Mouse (Mus musculus) E14TG2a.4 (cell line): Measurements from ENCODE around the gene Arid2.

ENCODE experiments used
- CTCF ChIP-seq: conservative IDR thresholded peaks from 2 replicates; pipeline ENCODE4 v1.5.1; 2014; ENCODE audit warnings: low read length
- NANOG ChIP-seq: IDR thresholded peaks from 2 replicates; pipeline ENCODE4 v1.6.1; 2014; ENCODE audit warnings: borderline replicate concordance, low read length, mixed read lengths
- POU5F1 ChIP-seq: IDR thresholded peaks from 2 replicates; pipeline ENCODE4 v1.6.1; 2014; ENCODE audit warnings: low read length, borderline replicate concordance

DNA sequence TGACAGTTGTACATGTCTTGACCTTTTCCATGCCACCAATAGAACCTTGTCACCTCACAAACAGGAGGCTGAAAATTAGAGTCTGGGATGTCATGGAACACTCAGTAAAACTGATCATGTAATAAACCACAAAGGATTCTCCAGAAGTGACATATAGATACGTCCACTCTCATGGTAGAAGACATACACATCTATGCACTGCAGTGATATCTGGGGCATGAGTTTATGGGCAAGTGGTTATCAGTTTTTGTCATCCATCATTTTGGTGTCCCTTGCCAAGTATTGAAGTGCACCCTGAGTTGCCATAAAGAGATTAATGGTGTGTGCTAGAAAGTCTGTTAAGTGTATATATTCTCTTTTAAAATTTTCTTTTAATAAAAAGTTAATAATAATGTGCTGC lies 25.6 kb downstream of the Arid2 start:
- TF ChIP-seq CTCF (no peak), NANOG (no peak), POU5F1 (no peak)
